Mouse (Mus musculus) hematopoietic stem cell, adult 5-6 weeks (primary cell): ENCODE data around the gene Khk. TPM values are rescaled to one million over a fixed set of nuclear protein-coding genes. Genes with fewer than 3 reads are reported as not detected.

Source experiments
- ATAC-seq, 2 experiments: fragments of 125-278 bp in 1 of 2; replicated peaks in 1 of 2; 2 replicates each; pipeline ENCODE4 v1.8.0; 2016 to 2017; ENCODE audit warnings: inconsistent platforms in 2 of 2, mild to moderate bottlenecking in 2 of 2, moderate number of reproducible peaks in 2 of 2, low read depth in 1 of 2, moderate TSS enrichment in 1 of 2; ENCODE audit not compliant: low FRiP score in 2 of 2, poor library complexity in 2 of 2, severe bottlenecking in 2 of 2, insufficient read depth in 1 of 2, low TSS enrichment in 1 of 2
- total RNA-seq: library from RNA; stranded (forward); fragments of 172-1452, 232-1000 nt; gene quantifications from 2 replicates; pipeline ENCODE4 v1.2.3, GENCODE M21; 2017

Khk gene
- total RNA-seq, 1 experiment from 2014 or later: 71.8 TPM

GRCm38 (mm10) chr5:30909300-30909659 is 12.0 kb upstream of the Khk start:
- no peak for ATAC-seq

DNA sequence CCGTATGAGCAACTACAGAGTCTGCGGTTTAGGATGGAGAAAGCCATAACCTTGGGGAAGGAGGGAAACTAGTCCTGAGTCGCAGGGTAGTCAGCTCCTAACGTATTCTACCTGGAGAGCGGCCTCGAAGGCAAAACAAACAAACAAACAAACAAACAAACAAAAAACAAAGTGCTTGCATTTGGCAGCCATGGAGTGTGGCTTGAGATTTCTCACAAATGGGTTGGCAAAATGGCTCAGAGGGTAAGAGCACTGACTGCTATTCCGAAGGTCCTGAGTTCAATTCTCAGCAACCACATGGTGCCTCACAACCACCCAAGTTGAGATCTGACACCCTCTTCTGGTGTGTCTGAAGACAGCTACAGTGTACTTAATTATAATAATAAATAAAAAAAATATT is 11.4 kb upstream of the Khk start:
- no peak for ATAC-seq

DNA sequence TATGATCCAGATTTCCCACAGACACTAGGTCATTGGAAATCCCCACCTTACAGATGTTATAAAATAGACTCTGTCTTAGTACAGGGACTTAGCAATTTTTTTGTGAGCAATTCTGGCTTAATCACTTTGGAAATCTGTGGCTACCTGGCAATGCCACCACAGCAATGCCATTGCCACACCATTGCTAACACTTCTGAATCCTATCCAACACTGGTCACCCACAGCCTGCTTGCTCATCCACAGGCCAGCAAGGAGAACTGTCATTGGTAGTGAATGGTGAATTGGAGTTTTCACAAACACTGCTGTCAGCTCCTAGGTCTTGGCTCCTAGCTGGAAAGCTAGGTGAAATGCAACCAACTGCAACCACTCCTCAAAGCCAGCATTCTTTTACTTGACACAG is 10.8 kb upstream of the Khk start:
- ATAC-seq: no peak

GRCm38 (mm10) chr5:30912156-30912555 is 9.1 kb upstream of the Khk start:
- no peak for ATAC-seq

GRCm38 (mm10) chr5:30913060-30913841 is 8.0 kb upstream of the Khk start, which contains the start of gene Emilin1:
Gene Emilin1 (plus strand): TSS chr5:30913402.
- peak; percentile 25 to 39; a peak in 3 of 4 replicates for ATAC-seq

DNA sequence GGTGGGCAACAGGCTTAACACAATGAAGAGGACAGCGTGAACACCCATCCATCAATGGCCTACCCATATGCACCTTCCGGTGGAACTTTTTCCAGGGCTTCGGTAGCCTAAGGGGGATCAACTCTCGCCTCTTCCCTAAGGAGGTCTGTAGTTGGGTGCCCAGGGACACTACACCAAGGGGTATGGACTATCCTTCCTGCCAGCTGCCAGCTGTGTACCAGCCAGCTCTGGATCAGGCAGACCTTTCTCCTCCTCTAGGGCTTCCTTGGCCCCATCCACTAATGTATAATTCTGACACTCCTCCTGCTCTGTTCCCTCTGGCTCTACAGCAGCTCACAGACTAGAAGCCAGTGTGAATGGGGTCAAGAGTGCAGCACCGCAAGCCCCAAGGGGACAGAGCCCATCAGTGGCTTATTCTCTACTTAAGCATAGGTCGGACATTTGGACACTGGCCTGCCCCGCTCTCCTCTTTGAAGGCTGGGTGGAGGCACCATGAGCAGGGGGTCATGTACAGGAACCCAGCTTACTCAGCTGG is 7.1 kb upstream of the Khk start:
- ATAC-seq: no peak

GRCm38 (mm10) chr5:30914849-30915248 is 6.4 kb upstream of the Khk start:
- ATAC-seq: no peak

GRCm38 (mm10) chr5:30915456-30915855 is 5.8 kb upstream of the Khk start:
- no peak for ATAC-seq

- ATAC-seq: peak; percentile 58 to 59
Measured at GRCm38 (mm10) chr5:30915974-30916433, 5.2 kb upstream of the Khk start.

GRCm38 (mm10) chr5:30916841-30917240 is 4.4 kb upstream of the Khk start:
- ATAC-seq: no peak

DNA sequence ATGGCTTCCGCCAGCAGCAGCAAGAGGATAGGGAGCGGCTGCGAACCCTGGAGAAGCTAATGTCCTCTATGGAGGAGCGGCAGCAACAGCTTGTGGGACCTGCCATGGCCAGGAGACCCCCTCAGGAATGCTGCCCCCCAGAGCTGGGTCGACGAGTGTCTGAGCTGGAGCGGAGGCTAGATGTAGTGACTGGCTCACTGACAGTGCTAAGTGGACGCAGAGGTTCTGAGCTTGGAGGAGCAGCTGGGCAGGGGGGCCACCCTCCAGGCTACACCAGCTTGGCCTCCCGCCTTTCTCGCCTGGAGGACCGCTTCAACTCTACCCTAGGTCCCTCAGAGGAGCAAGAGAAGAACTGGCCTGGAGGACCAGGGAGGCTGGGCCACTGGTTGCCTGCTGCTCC is 3.9 kb upstream of the Khk start:
- no peak for ATAC-seq

DNA sequence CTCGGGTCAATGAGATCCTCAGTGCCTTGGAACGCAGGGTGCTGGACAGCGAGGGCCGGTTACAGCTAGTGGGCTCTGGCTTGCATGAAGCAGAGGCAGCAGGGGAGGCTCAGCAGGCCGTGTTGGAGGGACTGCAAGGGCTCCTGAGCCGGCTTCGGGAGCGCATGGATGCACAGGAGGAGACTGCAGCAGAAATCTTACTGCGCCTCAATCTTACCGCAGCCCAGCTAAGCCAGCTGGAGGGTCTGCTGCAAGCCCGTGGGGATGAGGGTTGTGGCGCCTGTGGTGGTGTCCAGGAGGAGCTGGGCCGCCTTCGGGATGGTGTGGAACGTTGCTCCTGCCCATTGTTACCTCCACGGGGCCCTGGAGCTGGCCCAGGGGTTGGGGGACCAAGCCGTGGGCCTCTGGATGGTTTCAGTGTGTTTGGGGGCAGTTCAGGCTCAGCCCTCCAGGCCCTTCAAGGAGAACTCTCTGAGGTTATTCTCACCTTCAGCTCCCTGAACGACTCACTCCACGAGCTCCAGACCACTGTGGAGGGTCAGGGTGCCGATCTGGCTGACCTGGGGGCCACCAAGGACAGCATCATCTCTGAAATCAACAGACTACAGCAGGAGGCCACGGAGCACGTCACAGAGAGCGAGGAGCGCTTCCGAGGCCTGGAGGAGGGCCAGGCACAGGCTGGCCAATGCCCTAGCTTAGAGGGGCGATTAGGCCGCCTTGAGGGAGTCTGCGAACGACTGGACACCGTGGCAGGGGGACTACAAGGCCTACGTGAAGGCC is 3.1 kb upstream of the Khk start:
- no peak for ATAC-seq

- ATAC-seq: no peak
Measured at GRCm38 (mm10) chr5:30918691-30919090, 2.5 kb upstream of the Khk start.

- ATAC-seq: no peak
Measured at GRCm38 (mm10) chr5:30919831-30920614, 1.2 kb upstream of the Khk start.

DNA sequence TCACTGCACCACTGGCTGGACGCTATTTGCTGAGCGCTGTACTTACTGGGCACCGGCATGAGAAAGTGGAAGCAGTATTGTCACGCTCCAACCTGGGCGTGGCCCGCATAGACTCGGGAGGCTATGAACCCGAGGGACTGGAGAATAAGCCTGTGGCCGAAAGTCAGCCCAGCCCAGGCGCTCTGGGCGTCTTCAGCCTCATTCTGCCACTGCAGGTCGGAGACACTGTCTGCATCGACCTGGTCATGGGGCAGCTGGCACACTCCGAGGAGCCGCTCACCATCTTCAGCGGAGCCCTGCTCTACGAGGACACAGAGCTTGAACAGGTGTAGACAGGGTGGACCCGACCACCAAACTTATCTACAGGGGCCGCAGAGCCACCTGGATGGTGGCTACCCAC is 610 bp upstream of the Khk start:
- no peak for ATAC-seq

GRCm38 (mm10) chr5:30922581-30923041 is 1.4 kb downstream of the Khk start:
- ATAC-seq: no peak

- no peak for ATAC-seq
Measured at GRCm38 (mm10) chr5:30923119-30923518, 1.9 kb downstream of the Khk start.
